Mouse (Mus musculus) layer of hippocampus, postnatal 10 days (tissue): Measurements from ENCODE around the gene Cavin1. TPM values are rescaled to one million over a fixed set of nuclear protein-coding genes. Genes with fewer than 3 reads are reported as not detected.
"Not testable (repeated sequence)": the region's sequence is repeated elsewhere in the genome, so short reads cannot be mapped to it uniquely, and the experiment has no call there.

Source experiments
- DNase-seq, 2 experiments: peaks; one replicate each; pipeline ENCODE4 v3.0.0; 2021; ENCODE audit warnings: low spot score in 2 of 2
- long read RNA-seq: library from polyadenylated mRNA; stranded (forward); transcript quantifications from one replicate; pipeline ENCODE4 v2.0.0, GENCODE M21; 2023
- total RNA-seq, 2 experiments: library from RNA; stranded (reverse); gene quantifications; 2 replicates each; pipeline ENCODE4 v1.2.3; 2021

Cavin1 gene
- total RNA-seq = 10 to 100 TPM; 20.5 to 20.6 TPM
- long read RNA-seq, partial matches to known transcripts = 0 of 8 reads
- long read RNA-seq, other reads (novel, unspliced or antisense) = 5 of 8 reads

GRCm38 (mm10) chr11:100970557-100970937 is at the start of gene Cavin1:
Cavin1 (minus strand) TSS chr11:100970887.
- peak; percentile 69 to 76 for DNase-seq

- DNase-seq = peak in 1 of 2 experiments; percentile 12
These were observed 41.0 kb upstream of the Cavin1 start for GRCm38 (mm10) chr11:101011641-101012040.

DNA sequence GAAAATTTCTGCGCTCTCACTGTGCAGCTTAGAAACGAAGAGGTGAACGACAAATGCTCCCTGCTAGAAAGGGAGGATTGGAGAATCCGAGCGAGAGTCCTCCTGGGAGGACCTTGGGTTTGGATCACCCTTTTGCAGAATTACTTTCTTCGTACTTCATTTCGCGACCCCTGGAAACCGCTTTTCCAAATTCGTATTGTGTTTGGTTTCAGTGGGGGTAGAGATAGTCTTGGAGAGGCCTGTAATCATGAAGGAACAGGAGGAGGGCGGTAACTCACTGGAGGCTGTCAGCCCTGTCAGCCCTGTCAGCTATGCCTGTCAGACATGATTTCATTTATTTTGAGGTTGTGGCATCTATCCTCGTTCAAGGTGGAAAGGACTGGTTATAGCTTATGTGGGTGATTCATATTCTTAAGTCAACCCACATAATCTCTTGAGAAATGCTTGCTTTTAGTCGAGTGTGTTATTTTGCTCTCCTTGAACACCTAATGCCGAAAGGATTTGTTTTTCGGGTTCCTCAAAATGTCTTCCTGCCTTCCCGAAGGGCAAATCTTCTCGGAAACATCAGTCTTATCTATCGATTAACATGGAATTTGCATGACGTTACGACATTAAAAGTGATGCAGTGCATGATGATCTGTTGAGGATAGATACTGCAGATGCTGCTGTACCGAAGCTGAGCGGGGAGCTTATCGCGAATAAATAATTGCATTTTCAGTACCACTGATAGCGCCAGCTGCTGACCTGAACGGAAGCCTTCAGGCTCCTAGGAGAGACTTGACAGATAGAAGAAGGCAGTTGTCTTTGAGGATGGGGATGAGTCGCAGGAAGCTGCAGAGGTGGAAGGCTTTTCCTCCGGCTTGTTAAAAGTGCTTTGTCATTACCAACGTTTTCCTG is 39.4 kb upstream of the Cavin1 start:
- peak; percentile 28 to 33 for DNase-seq

- DNase-seq = peak; percentile 97 to 98
These were observed 38.6 kb upstream of the Cavin1 start, which contains the start of gene Atp6v0a1 for GRCm38 (mm10) chr11:101009046-101009887. Atp6v0a1 (plus strand) TSS chr11:101009452.

- no peak for DNase-seq
These were observed 37.7 kb upstream of the Cavin1 start for GRCm38 (mm10) chr11:101008206-101009045.

DNA sequence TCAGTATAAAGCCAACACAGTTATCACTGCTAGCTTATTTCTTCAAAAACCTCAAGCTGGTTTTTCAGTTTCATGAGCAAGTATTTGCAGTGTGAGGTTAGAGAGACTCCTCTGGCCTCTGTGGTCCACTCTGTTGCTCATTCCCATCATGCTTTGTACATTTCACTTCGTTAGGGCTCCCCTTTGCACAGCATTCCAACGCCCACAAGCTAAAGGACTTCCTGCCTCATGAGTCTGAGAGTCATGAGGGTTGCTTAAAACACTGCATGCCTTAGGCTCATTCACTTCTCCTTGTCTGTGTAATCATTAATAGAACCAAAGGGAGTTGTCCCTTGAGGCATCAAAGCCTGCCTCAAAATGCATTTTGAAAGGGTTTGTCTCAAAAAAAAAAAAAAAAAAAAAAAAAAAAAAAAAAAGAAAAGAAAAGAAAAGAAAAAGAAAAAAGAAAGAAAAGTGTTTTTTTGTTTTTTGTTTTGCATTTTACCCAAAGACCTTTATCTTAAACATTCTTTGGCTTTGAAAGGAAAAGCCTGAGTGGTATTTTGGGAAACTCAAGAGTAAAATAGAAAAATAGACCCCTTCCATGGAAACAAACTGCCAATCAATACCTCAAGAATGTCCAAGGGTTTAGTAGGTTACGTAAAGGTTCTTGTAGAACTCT is 32.5 kb upstream of the Cavin1 start:
- DNase-seq = no peak

- not testable (repeated sequence) for DNase-seq
These were observed 31.3 kb upstream of the Cavin1 start for GRCm38 (mm10) chr11:101001875-101002552.

DNA sequence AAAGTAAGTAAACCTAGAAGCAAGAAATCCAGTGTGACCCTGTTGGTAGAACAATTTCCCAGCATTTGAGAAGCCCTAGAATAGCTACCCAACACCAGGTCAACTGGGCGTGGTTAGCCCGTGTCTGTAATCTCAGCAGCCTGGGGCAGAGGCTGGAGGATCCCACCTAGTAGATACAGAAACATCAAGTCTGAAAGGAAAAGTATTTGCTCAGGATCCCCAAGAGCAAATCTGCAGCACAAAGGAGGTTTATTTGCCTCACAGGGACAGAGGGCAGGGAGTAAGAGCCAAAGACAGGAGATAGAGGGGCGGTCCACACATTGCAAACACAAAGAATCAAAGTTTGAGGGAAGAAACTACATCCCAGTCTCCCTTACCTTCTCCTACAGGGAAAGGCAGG is 28.6 kb upstream of the Cavin1 start:
- DNase-seq = no peak

GRCm38 (mm10) chr11:100998836-100999235 is 28.1 kb upstream of the Cavin1 start:
- no peak for DNase-seq

DNA sequence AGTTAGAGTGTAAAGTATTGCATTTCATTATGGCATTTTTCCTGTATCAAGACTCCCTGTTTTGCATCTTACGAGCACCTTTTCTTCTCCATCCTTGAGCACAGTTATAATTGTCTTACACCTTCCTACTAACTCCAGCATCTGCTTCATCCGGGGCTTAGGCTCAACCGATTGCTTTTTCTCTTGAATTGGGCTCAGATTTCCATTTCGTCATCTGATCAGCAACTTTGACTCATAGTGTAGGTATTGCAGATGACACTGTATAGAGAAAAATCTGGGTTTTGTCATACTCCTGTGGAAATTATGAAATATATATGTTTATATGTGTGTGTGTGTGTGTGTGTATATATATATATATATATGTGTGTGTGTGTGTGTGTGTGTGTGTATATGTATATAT is 25.8 kb upstream of the Cavin1 start:
- DNase-seq = no peak

DNA sequence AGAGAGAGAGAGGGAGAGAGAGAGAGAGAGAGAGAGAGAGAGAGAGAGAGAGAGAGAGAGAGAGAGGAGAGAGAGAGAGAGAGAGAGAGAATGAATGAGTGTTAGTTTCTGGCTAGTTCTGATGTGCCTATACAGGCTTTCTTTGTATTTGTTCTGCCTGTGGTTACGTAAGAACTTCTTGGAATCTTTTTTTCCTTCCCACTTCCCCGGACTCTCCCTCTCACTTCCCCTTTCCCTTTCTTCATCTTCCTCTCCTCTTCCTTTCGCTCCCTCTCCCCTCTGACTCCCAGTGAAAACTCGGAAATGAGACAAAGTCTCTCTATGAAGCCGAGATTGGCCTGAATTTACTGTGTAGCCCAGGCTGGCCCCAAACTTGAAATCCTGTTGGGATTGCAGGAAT is 24.0 kb upstream of the Cavin1 start:
- DNase-seq = no peak

GRCm38 (mm10) chr11:100994233-100994632 is 23.5 kb upstream of the Cavin1 start:
- no peak for DNase-seq

GRCm38 (mm10) chr11:100993437-100993836 is 22.8 kb upstream of the Cavin1 start:
- no peak for DNase-seq

- DNase-seq = no peak
These were observed 20.4 kb upstream of the Cavin1 start for GRCm38 (mm10) chr11:100991027-100991534.

GRCm38 (mm10) chr11:100989666-100990065 is 19.0 kb upstream of the Cavin1 start:
- no peak for DNase-seq

DNA sequence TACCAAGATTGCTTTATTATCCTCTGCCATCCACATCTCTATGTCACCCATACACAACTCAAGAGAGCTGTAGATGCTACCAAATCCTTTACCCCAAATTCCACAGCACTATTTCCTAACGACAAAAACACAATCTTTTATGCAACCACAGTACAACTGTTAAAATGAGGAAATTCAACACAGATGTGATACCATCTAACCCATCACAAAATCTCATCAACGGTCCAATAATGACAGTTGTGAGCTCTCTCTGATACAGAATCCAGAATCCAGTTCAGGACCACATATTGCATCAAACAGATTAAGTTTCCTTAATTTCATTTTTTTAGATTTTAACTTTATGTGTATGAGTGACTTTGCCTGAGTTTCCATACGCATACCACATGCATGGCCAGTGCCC is 18.0 kb upstream of the Cavin1 start:
- no peak for DNase-seq

DNA sequence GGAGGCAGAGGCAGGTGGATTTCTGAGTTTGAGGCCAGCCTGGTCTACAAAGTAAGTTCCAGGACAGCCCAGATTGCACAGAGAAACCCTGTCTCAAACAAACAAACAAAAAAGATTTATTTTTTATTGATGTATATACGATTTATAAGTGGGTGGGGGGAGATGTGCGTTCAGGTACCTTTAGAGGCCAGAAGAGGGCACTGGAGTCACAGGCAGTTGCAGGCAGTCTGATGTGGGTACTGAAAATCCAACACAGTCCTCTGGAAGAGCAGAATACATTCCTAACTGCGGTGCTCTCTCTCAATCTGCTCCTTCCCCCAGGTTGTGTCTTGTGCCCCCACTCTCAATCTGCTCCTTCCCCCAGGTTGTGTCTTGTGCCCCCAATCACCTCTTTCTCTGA is 14.9 kb upstream of the Cavin1 start:
- no peak for DNase-seq

GRCm38 (mm10) chr11:100983778-100984131 is 13.1 kb upstream of the Cavin1 start:
- no peak for DNase-seq

GRCm38 (mm10) chr11:100983125-100983777 is 12.6 kb upstream of the Cavin1 start:
- DNase-seq = peak; percentile 87 to 89
